Mouse (Mus musculus): ENCODE measurements around the gene Psma3.
A peak's percentile ranks its signal among the peaks of the same experiment; 100 is the strongest.

Psma3 gene

DNA sequence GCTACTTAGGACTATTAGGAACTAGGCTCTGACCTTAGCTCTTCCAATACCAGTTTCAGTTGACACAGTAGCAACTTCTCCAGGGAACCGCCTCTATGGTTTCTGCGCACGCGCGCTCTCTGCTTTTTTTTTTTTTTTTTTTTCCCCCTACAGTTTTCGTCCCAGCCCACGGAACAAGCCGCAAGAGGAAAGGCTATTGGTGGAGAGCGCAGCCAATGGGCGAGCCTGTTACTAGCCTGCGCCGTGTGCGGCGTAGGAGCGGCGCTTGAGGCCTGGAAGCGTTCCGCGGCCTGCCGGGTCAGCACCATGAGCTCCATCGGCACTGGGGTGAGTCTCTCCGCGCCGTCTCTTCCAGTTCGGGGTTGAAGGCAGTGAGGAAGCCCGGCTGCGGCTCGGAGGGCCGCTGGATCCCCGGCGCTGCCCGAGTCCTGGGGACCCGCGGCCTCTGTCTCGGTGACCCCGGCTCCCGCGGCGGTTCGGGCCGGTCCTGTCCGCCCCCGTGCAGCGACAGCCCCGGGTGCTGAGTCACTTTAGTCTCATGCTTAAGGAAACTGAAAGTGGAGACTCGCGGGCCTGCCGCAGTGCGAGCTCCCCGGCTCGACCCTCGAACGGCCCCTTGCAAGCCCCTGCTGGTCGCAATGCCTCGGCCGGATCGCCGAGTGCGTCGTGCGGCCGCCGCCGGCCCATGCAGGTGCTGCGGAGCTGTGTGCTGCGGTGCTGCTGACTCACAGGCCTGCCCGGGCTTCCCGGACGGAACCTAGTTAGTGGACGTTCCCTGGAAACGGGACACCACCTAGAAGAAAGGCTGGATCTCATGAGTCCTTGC, at the start of gene Psma3:
Gene Psma3, plus strand, starts transcription at position 181 of the 826 bp plus-strand sequence.
- DNase-seq (ENCODE audit: low spot score in 2 of 2) = peak; percentile 70 to 80

DNA sequence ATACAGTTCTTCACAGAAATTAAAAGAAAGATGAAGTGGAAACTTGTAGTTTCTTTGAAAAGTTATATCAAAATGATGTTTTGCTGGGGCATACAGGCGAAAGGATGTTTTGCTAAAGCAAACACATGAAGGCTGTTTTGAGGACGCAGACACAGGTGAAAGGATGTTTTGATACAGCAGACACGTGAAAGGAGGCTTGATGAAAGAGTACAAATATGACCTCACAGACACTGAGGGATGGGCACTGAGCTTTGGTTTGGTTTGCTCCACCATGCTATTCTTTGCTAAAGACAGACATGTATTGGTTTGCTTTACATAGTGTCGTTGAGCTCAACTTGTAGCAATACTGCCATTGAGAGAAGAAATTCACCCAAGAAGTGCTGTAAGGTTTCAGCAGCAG, 44.6 kb upstream of the Psma3 start:
- no peak for DNase-seq (ENCODE audit: low spot score in 2 of 2)

DNA sequence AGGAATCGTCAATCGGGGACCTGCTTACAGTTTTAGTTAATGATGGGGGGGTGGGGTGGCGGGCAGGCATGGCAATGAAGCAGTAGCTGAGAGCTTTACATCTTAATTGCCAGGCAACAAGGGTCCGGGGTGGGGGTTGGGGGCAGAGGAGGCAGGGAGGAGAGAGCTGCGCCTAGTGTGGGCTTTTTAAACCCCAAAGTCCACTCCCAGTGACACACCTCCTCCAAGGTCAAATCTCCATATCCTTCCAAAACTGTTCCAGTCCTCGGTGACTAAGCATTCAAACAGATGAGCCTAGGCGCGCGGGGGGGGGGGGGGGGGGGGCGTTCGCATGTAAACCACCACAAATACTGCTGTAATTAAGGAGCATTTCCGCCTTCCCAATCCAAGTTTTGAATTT, 37.3 kb upstream of the Psma3 start:
- no peak for DNase-seq (ENCODE audit: low spot score in 2 of 2)

DNA sequence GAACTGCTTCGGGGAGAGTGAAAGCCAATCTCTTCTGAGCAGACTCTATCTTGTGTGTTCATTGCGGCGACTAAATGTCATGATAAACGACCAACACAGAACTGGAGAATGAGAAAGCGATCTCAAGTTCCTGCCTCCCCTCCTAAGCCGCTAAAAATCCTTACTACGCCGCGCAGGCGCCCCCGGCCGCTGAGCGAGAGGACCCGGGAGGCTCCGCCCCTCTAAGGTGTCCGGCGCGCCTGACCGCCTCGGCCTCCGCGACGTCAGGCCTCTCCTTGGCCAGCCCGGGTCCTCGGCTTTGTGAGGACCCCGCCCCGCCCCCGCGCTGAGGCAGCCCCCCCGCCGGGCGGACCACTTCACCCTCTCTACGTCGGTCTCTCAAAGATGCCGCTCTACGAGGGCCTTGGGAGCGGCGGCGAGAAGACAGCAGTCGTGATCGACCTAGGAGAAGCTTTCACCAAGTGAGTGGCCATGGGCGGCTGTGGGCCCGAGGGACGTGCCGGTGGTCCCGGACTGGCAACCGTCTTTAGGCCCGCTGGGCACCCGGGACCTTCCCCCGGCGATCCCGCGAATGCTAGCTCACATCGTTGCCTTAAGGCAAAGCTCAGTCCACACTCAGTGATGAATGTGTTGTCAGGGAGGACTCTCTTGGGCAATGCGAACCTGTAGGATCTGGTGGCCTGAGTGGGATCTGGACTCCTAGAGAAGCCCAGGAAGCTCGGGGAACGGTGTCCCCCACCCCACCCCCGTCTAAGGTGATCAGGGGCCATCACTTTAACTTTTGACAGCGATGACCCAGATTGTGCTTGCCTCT, 36.6 kb upstream of the Psma3 start, which contains the start of gene Actr10:
Gene Actr10, plus strand, starts transcription at position 287 of the 814 bp plus-strand sequence.
- DNase-seq (ENCODE audit: low spot score in 2 of 2) = peak; percentile 76 to 85

DNA sequence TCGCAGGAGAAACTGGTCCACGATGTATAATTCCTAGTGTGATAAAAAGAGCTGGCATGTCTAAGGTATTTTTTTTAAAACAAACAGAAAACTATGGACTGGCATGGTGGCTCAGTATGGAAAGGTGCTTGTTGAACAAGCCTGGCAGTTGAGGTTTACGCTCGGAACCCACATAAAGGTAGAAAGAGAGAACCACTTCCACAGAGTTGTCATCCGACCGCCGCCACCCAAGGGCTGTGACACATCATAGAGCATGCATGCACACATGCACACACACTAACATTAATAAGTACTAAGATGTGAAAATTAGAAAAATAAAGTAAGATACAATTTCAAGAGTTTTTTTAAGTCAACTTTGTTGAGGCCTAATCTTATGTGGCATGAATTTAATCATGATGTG, 33.6 kb upstream of the Psma3 start:
- no peak for DNase-seq (ENCODE audit: low spot score in 2 of 2)

DNA sequence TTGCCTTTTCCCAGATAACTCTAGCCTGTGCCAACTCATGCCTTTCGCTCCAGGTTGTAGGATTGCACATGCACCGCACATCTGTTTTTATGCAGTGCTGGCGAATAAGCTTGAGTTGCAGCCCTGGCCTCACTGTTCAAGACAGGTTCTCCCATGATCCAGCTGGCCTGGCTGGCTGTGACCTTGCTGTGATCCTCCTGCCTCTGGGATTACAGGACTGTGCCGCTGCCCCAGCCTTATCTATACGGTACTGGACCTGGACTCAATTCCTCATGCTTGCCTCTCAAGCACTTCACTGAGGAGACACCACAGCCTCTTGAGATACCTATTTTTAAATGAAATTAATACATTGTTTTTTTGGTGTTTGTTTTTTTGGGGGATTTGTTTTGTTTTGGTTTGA, 30.2 kb upstream of the Psma3 start:
- no peak for DNase-seq (ENCODE audit: low spot score in 2 of 2)

DNA sequence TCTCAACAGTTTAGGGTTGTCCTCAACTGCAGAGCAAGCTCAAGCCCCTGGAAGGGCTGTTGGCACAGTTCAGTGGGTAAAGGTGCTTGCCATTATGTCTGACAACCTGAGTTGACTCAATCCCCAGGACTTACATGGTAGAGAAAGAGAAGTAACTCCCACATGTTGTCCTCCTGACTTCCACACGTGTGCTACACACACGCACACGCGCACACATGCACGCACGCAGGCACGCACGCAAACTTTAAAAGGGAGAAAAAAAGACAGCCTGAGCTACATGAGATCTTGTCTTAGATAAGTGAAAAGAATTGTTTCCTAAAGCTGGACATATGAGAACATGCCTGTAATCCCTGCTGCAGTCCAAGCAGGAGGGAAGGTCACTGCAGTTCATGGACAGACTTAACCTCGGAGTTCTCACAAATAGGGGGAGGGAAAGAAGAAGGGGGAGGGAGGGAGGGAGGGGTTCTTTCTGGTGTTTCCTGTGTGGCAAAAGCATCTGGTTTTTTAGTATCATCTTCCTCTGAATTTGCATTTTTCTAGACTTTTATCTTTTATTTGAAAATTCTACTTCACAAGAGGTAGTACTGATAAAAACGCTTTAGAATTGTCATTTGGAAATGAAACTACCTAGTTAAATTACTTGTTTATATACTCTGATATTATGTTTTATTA, 27.7 kb upstream of the Psma3 start:
- DNase-seq (ENCODE audit: low spot score in 2 of 2) = no peak

DNA sequence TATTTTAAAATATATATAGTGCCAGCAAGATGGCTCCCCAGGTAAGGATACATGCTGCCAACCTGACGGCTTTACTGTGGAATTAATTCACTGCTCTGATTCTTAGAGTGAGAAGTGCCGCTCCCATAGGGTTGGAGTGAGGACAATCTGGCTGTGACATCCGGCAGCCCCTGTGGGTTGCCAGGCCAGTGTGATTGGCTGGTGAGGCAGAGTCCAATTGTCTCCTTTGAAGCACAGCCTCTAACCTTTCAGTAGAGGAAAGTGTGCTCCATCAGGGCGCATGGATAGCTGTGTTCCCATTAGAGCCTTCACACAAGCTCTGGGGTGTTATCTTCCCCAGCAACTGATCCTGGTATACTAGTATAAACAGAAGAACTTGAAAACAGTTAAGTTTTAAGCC, 15.8 kb upstream of the Psma3 start:
- DNase-seq (ENCODE audit: low spot score in 2 of 2) = no peak

DNA sequence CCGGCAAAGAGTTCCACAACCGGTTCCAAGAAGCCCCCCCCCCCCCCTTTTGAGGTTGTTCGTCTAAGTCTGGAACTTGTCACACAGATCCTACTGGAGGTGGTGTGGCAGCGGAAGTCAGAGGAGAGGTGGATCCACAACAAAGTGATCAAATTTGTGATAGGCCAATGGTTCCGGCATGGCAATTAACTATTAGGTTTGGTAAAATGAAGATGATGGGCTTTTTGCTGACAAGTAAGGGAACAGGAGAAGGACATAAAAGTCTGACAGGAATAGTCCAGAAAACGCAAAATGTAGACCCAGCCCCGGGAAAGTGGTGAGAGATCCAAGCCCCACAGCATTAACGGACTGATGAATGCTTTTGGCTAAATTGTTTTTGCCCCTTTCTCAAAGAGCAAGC, 6.8 kb upstream of the Psma3 start:
- no peak for DNase-seq (ENCODE audit: low spot score in 2 of 2)

DNA sequence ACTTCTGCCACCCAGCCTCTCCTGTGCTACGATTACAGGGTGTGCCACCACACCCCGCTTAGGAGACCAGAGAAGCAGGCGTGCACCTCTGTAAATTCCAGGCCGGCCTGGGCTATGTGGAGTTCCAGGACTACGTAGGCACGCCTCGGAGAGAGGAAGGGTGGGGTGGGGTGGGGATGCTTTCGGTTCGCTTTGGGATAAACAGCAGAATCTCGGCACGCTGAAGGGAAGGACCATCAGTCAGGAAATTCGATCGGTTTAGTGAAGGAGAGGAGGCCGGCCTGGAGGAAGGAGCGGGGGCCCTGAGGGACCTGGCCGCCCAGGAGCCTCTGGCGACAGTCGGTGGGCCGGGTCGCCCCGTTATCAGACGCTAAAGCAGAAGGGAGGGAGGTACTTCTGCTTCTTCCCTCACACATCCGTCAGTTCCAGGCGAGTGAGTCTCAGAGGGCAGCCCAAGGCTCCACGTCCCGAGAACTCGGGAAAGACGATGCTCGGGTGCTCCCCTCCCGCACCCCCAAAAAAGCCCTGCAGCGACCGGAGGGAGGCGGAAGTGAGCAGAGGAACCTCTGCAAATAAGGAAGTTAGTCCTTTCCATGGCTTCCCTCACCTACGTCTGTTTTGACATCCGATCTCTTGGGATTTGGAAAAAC, 6.2 kb upstream of the Psma3 start:
- peak; percentile 53 to 74 for DNase-seq (ENCODE audit: low spot score in 2 of 2)

DNA sequence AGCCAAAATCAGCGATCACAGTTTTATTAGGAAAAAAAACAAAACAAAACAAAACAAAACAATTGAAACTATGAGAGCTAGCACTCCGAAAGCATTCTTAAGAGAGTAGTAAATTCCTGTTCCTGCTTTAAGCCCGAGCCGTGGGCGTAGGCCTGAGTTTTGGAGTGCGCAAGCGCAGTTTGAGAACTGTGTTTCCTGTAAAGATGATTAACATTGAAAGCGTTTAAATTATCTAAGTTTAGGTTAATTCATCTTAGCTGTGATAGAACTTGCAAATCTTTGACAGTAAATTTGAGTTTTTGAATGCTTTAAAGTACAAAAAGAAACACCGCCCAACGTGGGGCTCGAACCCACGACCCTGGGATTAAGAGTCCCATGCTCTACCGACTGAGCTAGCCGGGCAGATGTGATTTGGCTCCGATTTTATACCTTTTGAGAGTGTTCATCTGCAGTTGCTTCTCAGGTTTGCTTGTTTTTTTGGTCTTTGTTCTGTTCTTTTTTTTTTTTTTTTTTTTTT, 5.6 kb upstream of the Psma3 start:
- DNase-seq (ENCODE audit: low spot score in 2 of 2) = peak; percentile 90 to 91

DNA sequence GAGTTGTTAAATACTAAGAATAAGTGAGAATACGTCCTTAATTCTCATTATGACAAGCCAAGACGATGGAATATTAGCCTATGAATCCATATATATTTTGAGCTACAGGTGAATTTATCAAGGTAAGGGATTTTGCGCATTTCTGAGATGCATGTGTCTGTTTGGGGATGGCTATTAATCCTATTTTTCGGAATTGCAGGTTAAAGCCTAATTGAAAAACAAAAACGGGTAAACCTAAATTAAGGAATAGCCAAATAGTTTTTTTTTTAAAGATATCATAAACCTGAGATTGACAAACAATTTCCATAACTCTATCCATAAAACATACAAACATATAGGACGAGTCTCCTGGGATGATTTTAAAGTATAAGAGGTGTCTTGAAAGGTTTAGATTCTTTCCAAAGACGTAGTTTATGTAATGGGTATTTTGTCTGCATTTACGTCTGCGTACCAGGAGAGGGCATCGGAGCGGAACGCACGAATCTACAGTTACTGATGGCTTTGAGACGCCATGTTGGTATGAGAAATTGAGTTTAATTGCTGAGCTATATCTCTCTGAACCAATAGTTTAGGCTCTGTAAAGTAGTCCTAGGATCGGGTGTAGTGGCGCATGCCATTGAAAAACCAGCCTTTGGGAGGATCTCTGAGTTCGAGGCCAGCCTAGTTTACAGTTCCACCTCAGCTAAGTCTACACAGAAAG, 4.8 kb upstream of the Psma3 start:
- DNase-seq (ENCODE audit: low spot score in 2 of 2) = peak; percentile 17 to 43

DNA sequence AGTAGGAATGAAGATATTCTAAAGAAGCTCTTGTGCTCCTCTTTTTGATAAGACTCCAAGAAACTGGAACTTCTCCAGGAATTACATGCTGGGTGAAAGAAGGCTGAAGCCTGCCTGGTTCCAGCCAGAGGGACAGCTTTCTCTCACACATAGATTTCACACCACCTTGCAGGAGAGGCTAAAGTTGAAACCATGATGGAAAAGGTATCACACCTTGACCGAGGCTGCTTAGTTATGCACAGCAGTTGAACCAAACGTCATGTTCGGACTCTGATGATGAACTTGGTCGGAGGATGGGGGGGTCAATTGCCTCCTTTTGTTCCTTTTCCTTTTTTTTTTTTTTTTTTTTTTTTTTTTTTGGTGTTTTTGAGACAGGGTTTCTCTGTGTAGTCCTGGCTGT, 590 bp upstream of the Psma3 start:
- no peak for DNase-seq (ENCODE audit: low spot score in 2 of 2)

DNA sequence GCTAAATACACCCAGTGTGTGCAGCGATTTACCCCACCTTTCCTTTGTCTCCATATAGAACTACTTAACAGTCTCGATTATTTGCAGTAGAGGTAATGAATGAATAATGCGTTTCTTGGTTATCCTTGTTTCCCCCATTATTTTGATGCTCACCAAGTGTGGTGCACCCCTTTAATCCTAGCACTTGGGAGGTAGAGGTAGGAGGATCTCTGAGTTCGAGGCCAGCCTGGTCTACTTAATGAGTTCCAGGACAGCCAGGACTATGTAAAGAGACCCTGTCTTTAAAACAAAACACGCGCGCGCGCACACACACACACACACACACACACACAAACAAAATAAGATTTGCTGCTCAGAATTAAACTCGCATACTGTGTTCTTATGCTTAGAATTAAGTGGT, 985 bp downstream of the Psma3 start:
- DNase-seq (ENCODE audit: low spot score in 2 of 2) = no peak

DNA sequence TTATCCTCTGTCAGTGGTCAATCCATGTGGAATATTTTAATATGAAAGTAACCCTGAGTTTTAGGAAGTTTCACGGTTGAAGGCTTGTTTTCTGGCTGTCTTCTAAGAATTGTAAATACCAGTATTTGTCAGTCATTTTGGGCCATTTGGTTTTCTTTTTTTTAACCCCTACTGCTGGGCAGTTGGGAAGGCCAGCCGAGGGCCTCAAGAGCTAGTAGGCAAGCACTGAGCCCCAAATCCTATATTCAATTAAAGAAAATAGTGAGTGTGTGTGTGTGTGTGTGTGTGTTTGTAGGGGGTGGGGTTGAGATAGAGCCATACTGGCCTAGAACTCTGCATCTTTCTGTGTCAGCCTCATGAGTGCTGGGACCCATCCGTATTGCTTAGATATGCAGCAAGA, 1.5 kb downstream of the Psma3 start:
- no peak for DNase-seq (ENCODE audit: low spot score in 2 of 2)

DNA sequence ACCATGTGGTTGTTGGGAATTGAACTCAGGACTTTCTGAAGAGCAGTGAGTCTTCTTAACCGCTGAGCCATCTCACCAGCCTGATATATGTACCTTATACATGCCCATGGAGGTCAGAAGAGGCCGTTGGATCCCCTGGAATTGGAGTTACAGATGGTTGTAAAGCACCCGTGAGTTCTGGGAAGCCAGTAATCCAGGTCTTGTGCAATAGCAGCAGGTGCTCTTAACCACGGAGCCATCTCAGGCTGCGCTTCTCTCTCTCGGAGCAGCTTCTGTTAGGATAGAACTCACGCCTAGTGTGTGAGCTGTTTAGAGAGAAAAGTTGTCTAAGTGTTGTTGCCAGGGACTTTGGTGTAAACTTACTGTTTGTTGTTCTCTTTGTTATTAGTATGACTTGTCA, 3.9 kb downstream of the Psma3 start:
- DNase-seq (ENCODE audit: low spot score in 2 of 2) = no peak

DNA sequence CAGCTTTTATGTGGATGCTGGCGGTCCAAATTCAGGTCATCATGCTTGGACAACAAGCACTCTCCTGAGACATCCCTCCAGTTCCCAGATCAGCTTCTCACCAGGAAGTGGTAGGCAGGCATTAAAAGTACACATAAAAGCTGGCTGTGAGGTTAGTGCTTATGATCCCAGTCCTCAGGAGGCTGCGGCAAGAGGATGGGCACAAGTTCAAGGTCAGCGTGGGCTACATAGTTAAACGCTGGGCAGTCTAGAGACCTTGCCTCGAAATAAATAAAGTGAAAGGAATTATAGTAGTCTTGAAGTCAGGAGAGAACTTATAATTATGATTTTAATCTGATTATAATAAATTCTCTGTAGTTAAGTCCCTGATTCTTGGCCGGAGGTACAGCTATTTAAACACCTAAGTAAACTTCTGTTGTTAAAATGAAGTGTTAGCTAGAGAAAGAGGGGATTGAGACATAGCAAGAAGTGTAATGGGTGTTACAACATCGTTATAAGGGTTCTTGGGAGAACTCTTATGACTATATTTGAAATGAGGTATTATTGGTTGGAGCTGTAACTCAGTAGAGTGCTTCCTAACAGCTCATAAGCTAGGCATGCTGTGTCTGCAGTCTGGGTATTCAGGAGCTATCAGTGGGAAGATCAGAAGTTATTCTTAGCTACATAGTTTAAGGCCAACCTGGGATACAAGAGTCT, 10.6 kb downstream of the Psma3 start:
- no peak for DNase-seq (ENCODE audit: low spot score in 2 of 2)

DNA sequence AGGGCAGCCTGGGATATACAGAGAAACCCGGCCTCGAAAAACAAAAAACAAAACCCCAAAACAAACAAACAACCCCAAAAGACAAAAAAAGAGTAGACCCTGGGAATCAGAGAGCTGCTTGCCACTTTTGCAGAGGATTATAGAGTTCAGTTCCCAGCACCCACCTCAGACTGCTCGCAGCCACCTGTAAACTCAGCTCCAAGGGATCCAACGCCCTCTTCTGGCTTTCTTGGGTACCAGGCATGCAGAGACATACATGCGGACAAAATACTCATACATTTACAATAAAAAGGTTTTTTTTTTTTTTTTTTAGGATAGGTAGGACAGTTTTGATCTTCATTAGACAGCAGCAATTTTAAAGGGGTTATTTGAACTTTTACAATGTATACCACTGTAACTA, 22.8 kb downstream of the Psma3 start:
- no peak for DNase-seq (ENCODE audit: low spot score in 2 of 2)

DNA sequence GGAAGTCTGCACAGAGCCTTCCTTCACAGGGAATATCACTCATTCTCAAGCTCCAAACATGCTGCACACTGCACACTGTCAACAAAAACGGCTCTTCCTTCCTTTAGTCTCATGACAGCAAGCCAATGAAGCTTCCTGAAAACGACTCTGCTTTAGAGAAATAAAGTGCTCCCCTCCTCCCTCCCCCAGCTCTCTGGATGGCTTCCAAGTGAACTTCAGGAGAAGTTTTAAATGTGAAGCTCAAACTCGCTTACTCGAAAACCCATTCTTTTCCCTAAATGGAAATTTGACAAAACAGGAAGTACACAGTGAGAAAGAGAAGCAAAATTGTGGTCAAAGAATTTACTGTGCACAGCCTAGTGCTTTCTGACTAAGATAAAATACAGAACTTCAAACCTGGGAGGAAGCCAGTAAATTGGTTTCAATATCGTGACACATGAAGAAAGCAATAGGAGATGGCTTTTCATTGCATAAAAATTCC, 25.0 kb downstream of the Psma3 start:
- DNase-seq (ENCODE audit: low spot score in 2 of 2) = no peak

DNA sequence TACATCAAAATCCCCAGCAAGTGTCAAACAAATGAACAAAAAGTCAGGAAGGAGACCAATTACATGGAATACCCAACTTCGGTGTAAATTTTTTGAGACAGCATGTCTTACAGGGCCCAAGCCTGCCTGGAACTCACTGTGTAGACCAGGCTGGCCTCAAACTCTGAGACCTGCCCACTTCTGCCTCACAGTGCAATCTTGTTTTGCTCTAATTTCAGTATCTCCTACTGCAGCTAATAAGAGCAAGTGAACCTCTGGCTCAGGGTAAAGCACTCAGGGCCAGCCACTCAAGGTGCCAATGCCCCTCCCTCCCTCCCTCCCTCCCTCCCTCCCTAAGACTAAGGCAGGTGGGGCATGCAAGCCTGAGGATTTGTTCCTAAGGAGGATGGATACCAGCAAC, 25.9 kb downstream of the Psma3 start:
- no peak for DNase-seq (ENCODE audit: low spot score in 2 of 2)

Data from frontal cortex, postnatal 25 days (tissue).